Mouse (Mus musculus) midbrain, embryonic 15.5 days (tissue): ENCODE measurements around the gene Slc25a13. TPM values are rescaled to one million over a fixed set of nuclear protein-coding genes. Genes with fewer than 3 reads are reported as not detected.
"Not testable (repeated sequence)": the region's sequence is repeated elsewhere in the genome, so short reads cannot be mapped to it uniquely, and the experiment has no call there.

Experiments used
- ATAC-seq: fragments of 200-750 bp; cut with Nextera tagmentation; replicated peaks from 2 replicates; pipeline ENCODE4 v1.8.0; 2017; ENCODE audit warnings: moderate TSS enrichment
- H3K27ac ChIP-seq: fragments of 300-500 bp; sonication (generic); 2 replicates; pipeline ENCODE4 v1.5.1; 2015; ENCODE audit warnings: mild to moderate bottlenecking, inconsistent platforms
- H3K27me3 ChIP-seq: fragments of 300-500 bp; sonication (generic); replicated peaks from 2 replicates; pipeline ENCODE4 v1.6.1; 2015; ENCODE audit warnings: inconsistent platforms
- H3K36me3 ChIP-seq: fragments of 300-500 bp; sonication (generic); replicated peaks from 2 replicates; pipeline ENCODE4 v1.6.1; 2015; ENCODE audit warnings: inconsistent platforms
- H3K4me1 ChIP-seq: fragments of 300-500 bp; sonication (generic); 2 replicates; pipeline ENCODE4 v1.6.1; 2015; ENCODE audit warnings: inconsistent platforms
- H3K4me2 ChIP-seq: fragments of 300-500 bp; sonication (generic); 2 replicates; pipeline ENCODE4 v1.6.1; 2015; ENCODE audit warnings: inconsistent platforms, mild to moderate bottlenecking, moderate library complexity
- H3K4me3 ChIP-seq: fragments of 300-500 bp; sonication (generic); 2 replicates; pipeline ENCODE4 v1.5.1; 2015; ENCODE audit warnings: mild to moderate bottlenecking, inconsistent platforms
- H3K9ac ChIP-seq: fragments of 300-500 bp; sonication (generic); 2 replicates; pipeline ENCODE4 v1.6.1; 2015; ENCODE audit warnings: mild to moderate bottlenecking, inconsistent platforms
- H3K9me3 ChIP-seq: fragments of 300-500 bp; sonication (generic); 2 replicates; pipeline ENCODE4 v1.6.1; 2016; ENCODE audit warnings: inconsistent platforms
- WGBS: fragments of 180-500 bp; shearing (Covaris S2); methylation state at CpG from one replicate; pipeline ENCODE4 v1.1.7; 2015; ENCODE audit warnings: mixed read lengths; 5-methylcytosine and 5-hydroxymethylcytosine counted together
- polyA plus RNA-seq: library from polyadenylated mRNA; unstranded; fragments of >200 nt; fragmentation: Nextera tagmentation; extraction: Ambion mirVana; gene quantifications from 2 replicates; pipeline ENCODE4 v1.2.1, GENCODE M21; 2015

Slc25a13 gene
- polyA plus RNA-seq, 1 experiment from 2014 or later = 3.8 TPM

DNA sequence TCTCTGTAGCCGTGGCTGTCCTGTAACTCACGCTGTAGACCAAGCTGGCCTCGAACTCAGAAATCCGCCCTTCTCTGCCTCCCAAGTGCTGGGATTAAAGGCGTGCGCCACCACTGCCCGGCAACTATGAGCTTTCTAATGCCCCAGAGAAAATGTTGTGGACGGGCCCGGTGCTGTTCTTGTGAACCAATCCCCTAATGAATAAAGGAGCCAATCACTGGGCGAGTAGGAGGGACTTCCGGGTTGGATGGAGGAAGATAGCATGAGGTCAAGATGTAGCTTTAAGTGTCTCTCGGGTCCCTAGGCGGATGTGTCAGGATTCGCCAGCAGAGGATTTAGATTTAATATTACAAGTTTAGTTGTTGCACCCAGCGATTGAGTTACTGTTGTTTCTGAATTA lies 38.6 kb downstream of the Slc25a13 start:
- not testable (repeated sequence) for H3K27ac ChIP-seq, H3K4me3 ChIP-seq, ATAC-seq, H3K36me3 ChIP-seq, H3K4me2 ChIP-seq, H3K9me3 ChIP-seq, H3K27me3 ChIP-seq, H3K9ac ChIP-seq
- H3K4me1 ChIP-seq = peaks cover 11% of the 10 kb centered on the region
- 95% methylated on average over 15 of the region's 15 CpGs for WGBS

- H3K4me2 ChIP-seq = no peak overlapping the region
- no peaks in the 10 kb centered on the region for H3K27me3 ChIP-seq
- no peak overlapping the region for H3K9ac ChIP-seq
- H3K4me3 ChIP-seq = no peak overlapping the region
- peaks cover 16% of the 10 kb centered on the region for H3K4me1 ChIP-seq
- no peaks in the 10 kb centered on the region for H3K36me3 ChIP-seq
- no peaks in the 10 kb centered on the region for H3K9me3 ChIP-seq
- peak; percentile 61; the same call in 1 of the 2 replicates for ATAC-seq
- no peak overlapping the region for H3K27ac ChIP-seq
- 34% methylated on average over 5 of the region's 5 CpGs for WGBS
Measured at GRCm38 (mm10) chr6:6175350-6175971, 41.5 kb downstream of the Slc25a13 start.

DNA sequence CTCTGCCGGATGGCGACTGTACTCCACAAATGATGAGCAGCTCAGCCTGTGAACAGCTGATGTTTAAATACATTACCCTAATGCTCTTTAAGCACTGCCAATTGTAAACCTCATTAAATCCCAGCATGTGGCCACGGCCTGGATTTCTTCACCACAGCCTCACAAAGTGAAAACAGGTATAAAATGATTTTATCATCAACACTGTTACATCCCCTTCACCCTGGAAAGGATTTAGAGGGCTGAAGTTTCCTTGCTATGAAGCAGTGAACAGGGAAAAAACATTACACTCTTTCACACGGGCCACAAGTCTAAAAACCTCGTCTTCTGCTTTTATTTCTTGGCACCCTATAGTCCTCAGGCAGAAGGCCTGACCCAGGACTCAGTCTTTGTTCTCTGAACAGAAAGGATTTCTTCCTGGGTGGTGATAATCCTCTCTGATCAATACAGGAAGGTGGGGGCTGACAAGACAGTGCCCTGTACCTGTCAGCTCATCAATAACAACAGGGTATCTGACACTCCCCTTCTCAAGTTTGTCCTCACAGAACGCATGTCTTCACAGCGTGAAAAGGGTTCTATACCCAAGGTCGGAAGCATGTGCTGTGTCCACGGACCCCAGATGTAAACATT lies 42.9 kb downstream of the Slc25a13 start:
- no peaks in the 10 kb centered on the region for H3K36me3 ChIP-seq
- peaks cover 16% of the 10 kb centered on the region for H3K4me1 ChIP-seq
- peak overlapping the region; percentile 12; the same call in 1 of the 2 replicates for H3K27ac ChIP-seq
- no peak overlapping the region for H3K9ac ChIP-seq
- H3K9me3 ChIP-seq = no peaks in the 10 kb centered on the region
- WGBS = 14% methylated on average over 9 of the region's 9 CpGs
- H3K27me3 ChIP-seq = no peaks in the 10 kb centered on the region
- H3K4me3 ChIP-seq = no peak overlapping the region
- H3K4me2 ChIP-seq = no peak overlapping the region
- ATAC-seq = peak; percentile 66

DNA sequence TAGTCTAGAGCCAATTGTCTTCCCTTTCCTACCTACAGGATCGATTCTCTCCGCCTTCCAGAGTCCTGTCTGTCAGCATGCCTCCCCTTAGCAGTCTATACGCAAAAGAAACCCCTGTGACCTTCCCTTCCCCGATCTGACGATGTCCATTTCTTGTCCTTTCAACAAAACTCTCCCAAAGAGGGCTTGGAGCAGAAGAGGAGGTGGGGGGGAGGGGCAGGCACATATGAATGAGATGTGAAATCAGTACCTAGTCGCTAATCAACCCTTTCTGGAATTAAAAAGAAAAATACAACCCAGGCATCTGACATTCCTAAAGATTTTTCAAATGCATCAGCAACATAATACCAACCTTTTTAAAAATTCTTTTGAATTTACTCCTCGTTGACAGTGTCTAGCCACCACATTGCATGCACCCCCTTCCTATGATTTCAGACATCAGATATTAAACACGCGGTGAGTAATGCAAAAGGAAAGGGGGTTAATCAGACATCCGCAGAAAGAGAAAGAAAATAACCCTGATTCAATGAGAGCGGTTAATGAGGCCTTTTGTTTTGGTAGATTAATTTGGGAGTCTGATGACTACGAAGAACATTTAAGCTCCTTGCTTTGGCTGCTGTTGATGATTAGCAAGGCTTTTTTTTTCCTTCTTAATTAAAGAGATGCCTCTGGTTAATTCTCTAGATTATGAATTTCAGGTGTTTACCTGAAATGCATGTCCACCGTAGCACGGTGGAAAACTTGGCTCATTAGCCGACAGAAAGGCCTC lies 43.6 kb downstream of the Slc25a13 start:
- ATAC-seq = peak; percentile 53; the same call in 1 of the 2 replicates
- H3K9ac ChIP-seq = no peak overlapping the region
- no peak overlapping the region for H3K4me2 ChIP-seq
- peak overlapping the region; percentile 12; the same call in 1 of the 2 replicates for H3K27ac ChIP-seq
- no peaks in the 10 kb centered on the region for H3K27me3 ChIP-seq
- no peaks in the 10 kb centered on the region for H3K9me3 ChIP-seq
- WGBS = 17% methylated on average over 15 of the region's 15 CpGs
- H3K4me1 ChIP-seq = peaks cover 21% of the 10 kb centered on the region
- no peaks in the 10 kb centered on the region for H3K36me3 ChIP-seq
- H3K4me3 ChIP-seq = no peak overlapping the region

DNA sequence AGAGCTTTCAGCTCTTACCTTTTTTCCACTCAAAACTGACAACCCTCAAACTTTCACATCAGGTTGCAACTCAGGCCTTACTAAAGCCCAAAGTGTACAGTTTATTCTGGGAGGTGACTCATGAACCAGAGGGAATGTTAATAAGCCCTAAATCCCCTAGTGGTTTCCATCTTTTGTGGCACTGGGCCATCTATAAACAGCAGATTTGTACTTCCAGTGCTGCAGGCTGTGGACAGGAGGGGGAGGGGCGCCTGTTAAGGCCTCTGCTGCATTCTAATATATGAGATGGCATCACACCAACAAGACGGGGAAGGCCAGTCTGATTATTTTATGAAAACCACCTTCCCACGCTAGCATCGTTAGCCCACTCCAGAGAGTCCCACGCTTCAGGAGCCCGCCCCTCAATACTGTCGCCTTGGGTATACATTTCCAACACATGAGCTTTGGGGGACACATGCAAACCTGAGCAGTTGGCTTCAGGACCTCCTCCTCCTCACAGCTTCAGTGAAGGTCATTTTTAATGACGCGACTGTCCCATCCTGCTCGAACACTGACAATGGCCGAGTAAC lies 48.3 kb downstream of the Slc25a13 start:
- no peak overlapping the region for H3K4me3 ChIP-seq
- no peaks in the 10 kb centered on the region for H3K27me3 ChIP-seq
- no peaks in the 10 kb centered on the region for H3K9me3 ChIP-seq
- no peaks in the 10 kb centered on the region for H3K36me3 ChIP-seq
- no peak overlapping the region for H3K9ac ChIP-seq
- no peak overlapping the region for H3K4me2 ChIP-seq
- peaks cover 13% of the 10 kb centered on the region for H3K4me1 ChIP-seq
- 62% methylated on average over 11 of the region's 11 CpGs for WGBS
- H3K27ac ChIP-seq = no peak overlapping the region
- ATAC-seq = peak; percentile 27; the same call in 1 of the 2 replicates

DNA sequence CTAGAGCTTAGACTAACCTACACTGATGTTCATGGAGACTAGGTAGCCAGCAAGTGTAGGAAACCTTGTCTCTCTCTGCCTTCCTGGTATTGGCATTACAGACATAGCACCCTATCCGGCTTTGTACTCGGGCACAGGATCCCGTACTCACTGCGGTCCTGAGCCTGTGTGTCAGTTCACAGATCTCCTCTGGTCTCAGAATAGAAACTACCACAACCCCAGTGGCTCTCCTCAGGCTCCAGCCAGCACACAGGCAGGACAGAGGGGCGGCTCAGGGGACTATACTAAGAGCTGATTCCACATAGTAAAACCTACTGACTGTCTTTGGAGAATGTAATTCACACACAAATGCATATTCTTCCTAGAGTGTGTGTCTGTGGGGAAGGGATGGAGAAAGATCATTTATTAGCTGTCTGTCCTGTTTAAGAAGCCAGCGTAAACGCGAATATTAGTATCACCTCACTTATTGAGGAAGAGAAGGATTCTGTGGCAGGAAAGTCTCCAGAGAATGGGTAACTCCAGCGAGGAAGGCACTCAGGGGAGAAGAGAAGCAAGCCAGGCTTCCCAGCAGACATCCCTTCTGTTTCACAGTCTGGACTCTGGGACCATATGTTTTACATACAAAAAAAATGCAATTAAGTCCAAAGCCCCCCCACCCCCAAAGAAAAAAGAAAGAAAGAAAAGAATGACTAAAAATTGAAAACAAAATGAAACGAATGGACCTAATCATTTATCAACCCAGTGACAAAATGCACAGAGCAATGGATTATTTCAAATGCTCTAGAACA lies 49.4 kb downstream of the Slc25a13 start:
- no peak overlapping the region for H3K27ac ChIP-seq
- no peak overlapping the region for H3K4me2 ChIP-seq

GRCm38 (mm10) chr6:6162993-6163623 lies 53.9 kb downstream of the Slc25a13 start:
- H3K9me3 ChIP-seq = no peaks in the 10 kb centered on the region
- H3K27me3 ChIP-seq = 0 out of 2 replicates have a peak, but pooled peaks cover 3% of the 10 kb centered on the region
- H3K4me3 ChIP-seq = no peak overlapping the region
- peak; percentile 78 for ATAC-seq
- 36% methylated on average over 7 of the region's 7 CpGs for WGBS
- peaks cover 19% of the 10 kb centered on the region for H3K4me1 ChIP-seq
- no peak overlapping the region for H3K4me2 ChIP-seq
- H3K36me3 ChIP-seq = no peaks in the 10 kb centered on the region
- H3K9ac ChIP-seq = no peak overlapping the region
- H3K27ac ChIP-seq = no peak overlapping the region

More for the DNA sequence above, 49.4 kb downstream of the Slc25a13 start:
- WGBS = 91% methylated on average over 10 of the region's 10 CpGs
- Histone ChIP-seq H3K9me3 (no peaks in the 10 kb centered on the region), H3K9ac (no peak overlapping the region), H3K36me3 (no peaks in the 10 kb centered on the region), H3K27me3 (no peaks in the 10 kb centered on the region), H3K4me3 (no peak overlapping the region), H3K4me1 (peaks cover 10% of the 10 kb centered on the region)
- no peak for ATAC-seq

DNA sequence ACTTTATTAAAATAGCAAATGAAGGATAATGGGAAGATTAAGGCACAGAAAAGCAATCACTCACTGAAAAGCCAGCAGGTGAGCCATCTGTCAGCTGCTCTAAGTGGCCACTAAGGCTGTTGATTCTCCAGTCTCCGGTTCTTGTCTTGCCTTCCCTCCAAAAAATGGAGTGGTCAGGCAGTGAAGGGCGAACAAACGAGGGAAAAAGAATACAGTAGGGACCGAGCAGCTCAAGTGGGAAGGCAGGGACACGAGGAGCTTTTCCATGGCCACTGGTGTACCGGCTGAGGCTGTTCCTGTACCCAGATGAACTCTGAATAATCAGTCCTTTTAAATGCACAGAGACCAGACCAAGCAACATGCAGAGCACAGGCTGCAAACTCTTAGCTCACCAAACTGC lies 54.8 kb downstream of the Slc25a13 start:
- no peak overlapping the region for H3K4me2 ChIP-seq
- H3K4me1 ChIP-seq = peaks cover 19% of the 10 kb centered on the region
- no peaks in the 10 kb centered on the region for H3K36me3 ChIP-seq
- H3K27ac ChIP-seq = no peak overlapping the region
- no peaks in the 10 kb centered on the region for H3K9me3 ChIP-seq
- WGBS = 17% methylated on average over 6 of the region's 6 CpGs
- 0 out of 2 replicates have a peak, but pooled peaks have one; percentile 27 for ATAC-seq
- no peak overlapping the region for H3K9ac ChIP-seq
- H3K4me3 ChIP-seq = no peak overlapping the region
- H3K27me3 ChIP-seq = 0 out of 2 replicates have a peak, but pooled peaks cover 3% of the 10 kb centered on the region

GRCm38 (mm10) chr6:6160645-6161426 lies 56.1 kb downstream of the Slc25a13 start:
- H3K36me3 ChIP-seq = no peaks in the 10 kb centered on the region
- H3K4me2 ChIP-seq = no peak overlapping the region
- H3K27ac ChIP-seq = no peak overlapping the region
- H3K27me3 ChIP-seq = 0 out of 2 replicates have a peak, but pooled peaks cover 3% of the 10 kb centered on the region
- peaks cover 19% of the 10 kb centered on the region for H3K4me1 ChIP-seq
- no peak for ATAC-seq
- no peaks in the 10 kb centered on the region for H3K9me3 ChIP-seq
- WGBS = 88% methylated on average over 7 of the region's 7 CpGs
- H3K4me3 ChIP-seq = no peak overlapping the region
- no peak overlapping the region for H3K9ac ChIP-seq

DNA sequence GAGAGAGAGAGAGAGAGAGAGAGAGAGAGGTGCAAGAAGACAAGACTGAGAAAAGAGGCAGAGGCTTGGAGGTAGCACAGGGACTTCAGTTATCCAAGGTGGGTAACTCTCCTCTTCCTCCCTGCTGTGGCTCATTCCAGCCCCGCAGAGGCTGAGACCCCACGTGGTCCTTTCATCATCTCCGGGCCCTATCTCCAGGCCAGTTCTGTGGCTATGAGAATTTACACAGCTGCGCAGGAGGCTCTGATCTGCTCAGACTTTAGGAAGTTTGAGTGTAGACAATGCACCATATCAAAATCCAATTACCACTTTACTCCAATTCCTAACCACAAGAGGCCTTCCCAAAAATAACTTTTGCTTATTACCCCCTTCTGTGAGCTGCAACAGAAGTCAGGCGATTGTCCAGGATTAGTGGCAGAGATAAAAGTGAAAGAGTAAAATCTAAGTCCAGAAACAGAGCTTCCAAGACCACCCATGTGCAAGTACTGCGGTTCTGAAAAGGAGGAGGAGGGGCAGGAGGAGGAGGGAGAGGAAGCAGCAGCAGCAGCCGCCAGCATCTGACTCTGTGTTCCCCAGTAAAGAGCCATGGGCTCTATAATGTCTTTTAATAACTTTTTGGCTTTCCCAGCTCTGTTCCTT lies 57.6 kb downstream of the Slc25a13 start:
- WGBS = 3% methylated on average over 7 of the region's 7 CpGs
- ATAC-seq = 0 out of 2 replicates have a peak, but pooled peaks have one; percentile 24
- no peaks in the 10 kb centered on the region for H3K9me3 ChIP-seq

More for the DNA sequence above, 57.6 kb downstream of the Slc25a13 start:
- H3K27me3 ChIP-seq = 0 out of 2 replicates have a peak, but pooled peaks cover 3% of the 10 kb centered on the region
- no peak overlapping the region; the same call in 1 of the 2 replicates for H3K4me2 ChIP-seq
- H3K4me1 ChIP-seq = peaks cover 19% of the 10 kb centered on the region
- no peaks in the 10 kb centered on the region for H3K36me3 ChIP-seq
- H3K4me3 ChIP-seq = no peak overlapping the region
- no peak overlapping the region for H3K27ac ChIP-seq
- no peak overlapping the region for H3K9ac ChIP-seq
